Mouse (Mus musculus): ENCODE measurements around the gene Syn2. TPM values are rescaled to one million over a fixed set of nuclear protein-coding genes. Genes with fewer than 3 reads are reported as not detected.
"Not testable (repeated sequence)": the region's sequence is repeated elsewhere in the genome, so short reads cannot be mapped to it uniquely, and the experiment has no call there.

The Syn2 gene
- total RNA-seq, 2 experiments from 2014 or later, result 16.2 to 25.3 TPM

GRCm38 (mm10) chr6:115169518-115169917 is 34.8 kb downstream of the Syn2 start:
- no peak for DNase-seq (ENCODE audit: low spot score in 2 of 2)

- peak in 1 of 2 experiments; percentile 8 for DNase-seq (ENCODE audit: low spot score in 2 of 2)
Measured at GRCm38 (mm10) chr6:115174845-115175244, 40.1 kb downstream of the Syn2 start.

GRCm38 (mm10) chr6:115178826-115179225 is 44.1 kb downstream of the Syn2 start:
- DNase-seq (ENCODE audit: low spot score in 2 of 2), result peak; percentile 34

- no peak for DNase-seq (ENCODE audit: low spot score in 2 of 2)
Measured at GRCm38 (mm10) chr6:115181094-115181493, 46.4 kb downstream of the Syn2 start.

GRCm38 (mm10) chr6:115191111-115191510 is 56.4 kb downstream of the Syn2 start:
- no peak for DNase-seq (ENCODE audit: low spot score in 2 of 2)

- no peak for DNase-seq (ENCODE audit: low spot score in 2 of 2)
Measured at GRCm38 (mm10) chr6:115200753-115201152, 66.1 kb downstream of the Syn2 start.

- DNase-seq (ENCODE audit: low spot score in 2 of 2), result no peak
Measured at GRCm38 (mm10) chr6:115203029-115203428, 68.3 kb downstream of the Syn2 start.

GRCm38 (mm10) chr6:115210187-115210586 is 75.5 kb downstream of the Syn2 start:
- DNase-seq (ENCODE audit: low spot score in 2 of 2), result no peak

GRCm38 (mm10) chr6:115210820-115211219 is 76.1 kb downstream of the Syn2 start:
- no peak for DNase-seq (ENCODE audit: low spot score in 2 of 2)

GRCm38 (mm10) chr6:115212132-115212903 is 77.6 kb downstream of the Syn2 start:
- no peak for DNase-seq (ENCODE audit: low spot score in 2 of 2)

GRCm38 (mm10) chr6:115213129-115213528 is 78.4 kb downstream of the Syn2 start:
- DNase-seq (ENCODE audit: low spot score in 2 of 2), result no peak

GRCm38 (mm10) chr6:115221215-115221641 is 86.5 kb downstream of the Syn2 start:
- DNase-seq (ENCODE audit: low spot score in 2 of 2), result no peak

- DNase-seq (ENCODE audit: low spot score in 2 of 2), result peak in 1 of 2 experiments; percentile 14
Measured at GRCm38 (mm10) chr6:115225519-115225918, 90.8 kb downstream of the Syn2 start.

GRCm38 (mm10) chr6:115227043-115227442 is 92.3 kb downstream of the Syn2 start, which contains the start of gene Gm17482:
Gm17482 (plus strand) TSS chr6:115227343.
- DNase-seq (ENCODE audit: low spot score in 2 of 2), result no peak

- peak; percentile 72 to 74 for DNase-seq (ENCODE audit: low spot score in 2 of 2)
Measured at GRCm38 (mm10) chr6:115227529-115227928, 92.8 kb downstream of the Syn2 start.

- DNase-seq (ENCODE audit: low spot score in 2 of 2), result no peak
Measured at GRCm38 (mm10) chr6:115230557-115230956, 95.9 kb downstream of the Syn2 start.

- no peak for DNase-seq (ENCODE audit: low spot score in 2 of 2)
Measured at GRCm38 (mm10) chr6:115231836-115232235, 97.1 kb downstream of the Syn2 start.

- DNase-seq (ENCODE audit: low spot score in 2 of 2), result no peak
Measured at GRCm38 (mm10) chr6:115232562-115232961, 97.9 kb downstream of the Syn2 start.

GRCm38 (mm10) chr6:115238031-115239027 is 103.6 kb downstream of the Syn2 start:
- DNase-seq (ENCODE audit: low spot score in 2 of 2), result no peak

GRCm38 (mm10) chr6:115239335-115239734 is 104.6 kb downstream of the Syn2 start:
- no peak for DNase-seq (ENCODE audit: low spot score in 2 of 2)

- DNase-seq (ENCODE audit: low spot score in 2 of 2), result not testable (repeated sequence)
Measured at GRCm38 (mm10) chr6:115240431-115240830, 105.7 kb downstream of the Syn2 start.

Data from adrenal gland, adult 18-20 months (tissue).